Mouse (Mus musculus) thymus, adult 2 months (tissue): ENCODE measurements around the gene Hpcal4.

ENCODE experiments used
- CTCF ChIP-seq: fragments of 200-500 bp; IDR thresholded peaks from 2 replicates; pipeline ENCODE4 v1.5.1; 2012; ENCODE audit warnings: mild to moderate bottlenecking, control low read depth, low read length, moderate library complexity, borderline replicate concordance; ENCODE audit not compliant: control insufficient read depth, poor library complexity, insufficient read depth; ENCODE audit errors: extremely low read depth
- POLR2A ChIP-seq: fragments of 200-500 bp; IDR thresholded peaks from 2 replicates; pipeline ENCODE4 v1.6.1; 2012; ENCODE audit warnings: mild to moderate bottlenecking, low read length, control low read depth, moderate library complexity; ENCODE audit not compliant: control insufficient read depth, poor library complexity, insufficient read depth; ENCODE audit errors: extremely low read depth

GRCm38 (mm10) chr4:123162305-123162917, 20.6 kb upstream of the Hpcal4 start:
- TF ChIP-seq CTCF (no peak), POLR2A (no peak)
